Mouse (Mus musculus): ENCODE measurements at regions not wholly inside any gene's neighbourhood (a gene's known extent, or its start where the extent isn't known, plus 50 kb on each side); places are given as distances from the start of the nearest gene placed in this dataset.

GRCm38 (mm10) chr2:45459410-45459809 is 342.2 kb upstream of the Zeb2 start:
- TF ChIP-seq CTCF (IDR thresholded peaks at IDR 0.05; ENCODE audit: low read depth, low read length) = no peak
- no peak for TF ChIP-seq EP300 (IDR thresholded peaks at IDR 0.05; ENCODE audit: insufficient read depth, low read depth, low read length)
